Mouse (Mus musculus) olfactory bulb, adult 2 months (tissue): ENCODE data around the gene Foxp1.

ENCODE experiments used
- CTCF ChIP-seq: fragments of 200-500 bp; IDR thresholded peaks from 2 replicates; pipeline ENCODE4 v1.5.1; 2012; ENCODE audit warnings: low read depth, mild to moderate bottlenecking, low read length, moderate library complexity; ENCODE audit not compliant: insufficient read depth
- POLR2A ChIP-seq: fragments of 200-500 bp; IDR thresholded peaks from 2 replicates; pipeline ENCODE4 v1.6.1; 2012; ENCODE audit warnings: mild to moderate bottlenecking, low read depth, low read length, moderate library complexity; ENCODE audit not compliant: insufficient read depth

DNA sequence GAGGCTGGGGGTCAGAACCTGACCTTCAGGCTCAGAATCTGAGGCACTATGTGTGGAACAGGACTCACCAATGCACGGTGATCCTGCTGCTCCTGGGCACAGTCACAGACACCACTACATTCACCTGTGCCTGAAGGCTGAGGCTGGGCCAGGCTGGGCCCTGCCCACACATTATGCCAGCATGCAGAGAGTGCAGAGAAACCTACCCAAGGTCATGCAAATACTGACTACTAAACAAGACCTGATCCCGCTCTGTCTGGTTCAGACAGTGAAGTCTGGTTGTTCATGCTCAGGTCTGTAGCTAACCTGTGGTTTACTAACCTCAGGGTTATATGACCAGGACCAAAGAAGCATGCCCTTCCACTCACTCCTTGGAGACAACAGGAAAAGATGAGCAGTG, 19.8 kb downstream of the Foxp1 start:
- TF ChIP-seq CTCF (no peak), POLR2A (no peak)
